Mouse (Mus musculus) heart, embryonic 15.5 days (tissue): Measurements from ENCODE around the gene Dnajb8. TPM values are rescaled to one million over a fixed set of nuclear protein-coding genes. Genes with fewer than 3 reads are reported as not detected.
A peak's percentile ranks its signal among the peaks of the same experiment; 100 is the strongest.

Source experiments
- ATAC-seq: fragments of 200-750 bp; cut with Nextera tagmentation; replicated peaks from 2 replicates; pipeline ENCODE4 v1.8.0; 2017; ENCODE audit warnings: low read depth, moderate TSS enrichment; ENCODE audit not compliant: insufficient number of reproducible peaks, insufficient read depth, low FRiP score
- H3K27ac ChIP-seq: fragments of 300-500 bp; sonication (generic); 2 replicates; pipeline ENCODE4 v1.5.1; 2015; ENCODE audit warnings: mild to moderate bottlenecking, inconsistent platforms
- H3K27me3 ChIP-seq: fragments of 300-500 bp; sonication (generic); 2 replicates; pipeline ENCODE4 v1.6.1; 2015; ENCODE audit warnings: inconsistent platforms
- H3K36me3 ChIP-seq: fragments of 300-500 bp; sonication (generic); 2 replicates; pipeline ENCODE4 v1.6.1; 2015; ENCODE audit warnings: mild to moderate bottlenecking, inconsistent platforms
- H3K4me1 ChIP-seq: fragments of 300-500 bp; sonication (generic); replicated peaks from 2 replicates; pipeline ENCODE4 v1.6.1; 2015; ENCODE audit warnings: inconsistent platforms
- H3K4me2 ChIP-seq: fragments of 300-500 bp; sonication (generic); 2 replicates; pipeline ENCODE4 v1.6.1; 2015; ENCODE audit warnings: inconsistent platforms, mild to moderate bottlenecking, moderate library complexity
- H3K4me3 ChIP-seq: fragments of 300-500 bp; sonication (generic); 2 replicates; pipeline ENCODE4 v1.5.1; 2015; ENCODE audit warnings: mild to moderate bottlenecking, inconsistent platforms
- H3K9ac ChIP-seq: fragments of 300-500 bp; sonication (generic); 2 replicates; pipeline ENCODE4 v1.6.1; 2015; ENCODE audit warnings: mild to moderate bottlenecking, inconsistent platforms
- H3K9me3 ChIP-seq: fragments of 300-500 bp; sonication (generic); replicated peaks from 2 replicates; pipeline ENCODE4 v1.6.1; 2016; ENCODE audit warnings: inconsistent platforms
- WGBS: fragments of 180-500 bp; shearing (Covaris S2); methylation state at CpG from one replicate; pipeline ENCODE4 v1.1.7; 2015; ENCODE audit warnings: mixed read lengths; 5-methylcytosine and 5-hydroxymethylcytosine counted together
- polyA plus RNA-seq: library from polyadenylated mRNA; unstranded; fragments of >200 nt; fragmentation: Nextera tagmentation; extraction: Ambion mirVana; gene quantifications from 2 replicates; pipeline ENCODE4 v1.2.1, GENCODE M21; 2015

Gene Dnajb8
- polyA plus RNA-seq, 1 experiment from 2014 or later = not detected

DNA sequence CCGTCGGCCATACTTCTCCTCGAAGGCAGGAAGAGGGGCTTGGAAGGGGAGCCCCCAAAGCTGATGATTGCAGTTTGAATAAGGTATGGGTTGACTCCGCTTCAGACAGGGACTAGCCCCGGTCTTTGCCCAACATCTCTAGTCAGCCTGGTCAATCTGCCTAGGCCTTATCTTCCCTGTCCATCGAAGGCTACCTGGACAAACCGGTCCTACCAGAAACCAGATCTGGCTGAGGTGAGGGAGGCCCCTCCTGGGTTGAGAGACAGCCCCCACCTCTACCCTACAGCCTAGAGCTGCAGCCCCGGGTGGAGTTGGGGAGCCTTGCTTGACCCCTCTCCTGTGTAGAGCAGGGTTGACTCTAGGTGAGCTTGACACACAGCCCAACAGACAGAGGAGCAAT lies 11.9 kb downstream of the Dnajb8 start:
- Histone ChIP-seq H3K27me3 (peaks cover 69% of the 10 kb centered on the region), H3K36me3 (no peaks in the 10 kb centered on the region), H3K9me3 (no peaks in the 10 kb centered on the region), H3K9ac (no peak overlapping the region), H3K4me2 (no peak overlapping the region), H3K4me3 (no peak overlapping the region), H3K27ac (no peak overlapping the region), H3K4me1 (peaks cover 14% of the 10 kb centered on the region)
- 72% methylated on average over 8 of the region's 8 CpGs for WGBS
- ATAC-seq = no peak

DNA sequence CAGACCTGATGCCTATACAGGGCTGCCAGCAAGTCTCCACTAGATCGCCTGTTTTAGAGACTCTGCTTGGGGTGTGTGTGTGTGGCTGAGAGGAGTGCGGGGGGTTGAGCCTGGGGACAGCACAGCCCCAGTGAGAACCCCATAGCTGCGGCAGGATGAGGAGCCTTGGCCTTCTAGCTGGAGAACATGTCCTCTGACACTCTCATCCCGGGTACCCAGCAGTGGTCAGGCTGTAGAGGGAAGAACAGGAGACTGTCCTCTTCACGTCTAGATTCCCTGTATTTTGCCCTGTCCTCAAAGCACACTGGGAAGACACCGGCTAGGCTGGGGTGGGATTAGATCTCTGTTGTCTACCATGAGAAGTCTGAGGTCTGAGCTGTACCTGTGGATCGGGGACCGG lies 13.4 kb downstream of the Dnajb8 start:
- Histone ChIP-seq H3K9ac (no peak overlapping the region), H3K9me3 (no peaks in the 10 kb centered on the region), H3K4me2 (no peak overlapping the region), H3K4me3 (no peak overlapping the region), H3K27me3 (peaks cover 63% of the 10 kb centered on the region), H3K4me1 (peaks cover 14% of the 10 kb centered on the region), H3K27ac (no peak overlapping the region), H3K36me3 (no peaks in the 10 kb centered on the region)
- no peak for ATAC-seq
- WGBS = 28% methylated on average over 8 of the region's 8 CpGs

DNA sequence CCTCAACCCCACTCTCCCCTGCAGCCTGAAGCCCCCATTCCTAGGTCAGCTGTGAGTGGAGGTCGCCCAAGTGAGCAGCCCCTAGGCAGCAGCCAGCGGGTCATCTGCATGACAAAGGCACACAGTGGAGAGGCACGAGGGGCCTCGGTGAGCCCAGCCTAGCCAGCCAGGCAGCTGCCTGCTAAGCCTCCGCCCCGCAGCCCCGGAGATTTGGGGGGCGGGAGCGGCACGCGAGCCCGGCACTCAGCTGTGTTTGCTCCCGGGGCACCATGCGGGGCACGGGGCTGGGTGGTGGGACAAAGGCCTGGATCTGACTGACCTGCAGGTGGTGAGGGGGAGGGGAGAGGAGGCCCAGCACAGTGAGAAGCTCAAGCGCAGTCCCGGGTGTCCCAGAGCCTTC lies 13.9 kb downstream of the Dnajb8 start:
- peak overlapping the region; percentile 51 for H3K4me2 ChIP-seq
- no peaks in the 10 kb centered on the region for H3K9me3 ChIP-seq
- no peak for ATAC-seq
- H3K4me1 ChIP-seq = peaks cover 14% of the 10 kb centered on the region
- H3K9ac ChIP-seq = 0 out of 2 replicates have a peak overlapping the region, but pooled peaks have one; percentile 23
- 2% methylated on average over 17 of the region's 17 CpGs for WGBS
- 0 out of 2 replicates have a peak overlapping the region, but pooled peaks have one; percentile 7 for H3K4me3 ChIP-seq
- H3K27ac ChIP-seq = no peak overlapping the region
- H3K27me3 ChIP-seq = peaks cover 65% of the 10 kb centered on the region
- H3K36me3 ChIP-seq = no peaks in the 10 kb centered on the region

DNA sequence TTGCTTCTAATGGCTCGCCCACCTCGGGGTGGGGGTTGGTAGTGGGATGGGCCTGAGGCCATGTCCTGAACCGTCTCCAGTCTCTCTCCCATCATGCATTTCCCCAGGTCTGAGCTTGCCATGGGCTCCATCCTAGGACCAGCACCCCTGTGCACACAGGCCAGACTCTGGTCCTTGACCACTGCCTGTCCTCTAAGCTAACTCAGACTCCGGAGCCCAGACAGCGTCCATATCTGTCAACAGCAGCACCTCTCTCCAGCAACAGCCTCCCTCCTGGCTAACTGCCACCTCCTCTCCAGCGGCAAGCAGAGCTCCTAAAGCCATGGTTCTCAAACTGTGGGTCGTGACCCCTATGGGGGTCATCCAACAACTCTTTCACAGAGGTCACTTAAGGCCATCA lies 14.4 kb downstream of the Dnajb8 start:
- no peak overlapping the region for H3K27ac ChIP-seq
- H3K4me2 ChIP-seq = peak overlapping the region; percentile 51
- peaks cover 67% of the 10 kb centered on the region for H3K27me3 ChIP-seq
- H3K9ac ChIP-seq = no peak overlapping the region
- no peak for ATAC-seq
- peaks cover 14% of the 10 kb centered on the region for H3K4me1 ChIP-seq
- WGBS = 9% methylated on average over 7 of the region's 7 CpGs
- no peaks in the 10 kb centered on the region for H3K9me3 ChIP-seq
- no peaks in the 10 kb centered on the region for H3K36me3 ChIP-seq
- H3K4me3 ChIP-seq = no peak overlapping the region

DNA sequence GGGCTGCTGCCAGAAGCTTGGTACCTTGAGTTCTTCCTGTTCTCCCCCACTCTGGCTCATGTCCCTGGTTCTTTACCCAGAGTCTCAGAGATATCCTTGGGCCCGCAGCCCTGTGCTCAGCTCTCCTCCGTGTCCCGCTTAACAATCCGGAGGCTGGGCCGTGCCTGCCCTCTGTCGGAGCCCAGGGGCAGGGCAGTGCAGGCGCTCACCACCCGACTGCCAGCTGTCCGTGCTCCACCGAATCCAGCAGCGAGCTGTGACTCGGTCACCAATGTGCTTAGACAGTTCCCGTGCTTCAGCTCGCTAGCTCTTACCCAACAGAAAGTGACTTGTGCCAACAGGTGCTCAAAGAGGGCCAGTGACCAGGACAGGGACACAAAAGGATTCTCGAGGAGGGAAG lies 20.5 kb downstream of the Dnajb8 start:
- Histone ChIP-seq H3K9me3 (no peaks in the 10 kb centered on the region), H3K27me3 (peaks cover 43% of the 10 kb centered on the region), H3K9ac (no peak overlapping the region), H3K36me3 (no peaks in the 10 kb centered on the region), H3K4me1 (no peaks in the 10 kb centered on the region; the same call in 1 of the 2 replicates), H3K4me3 (no peak overlapping the region), H3K27ac (no peak overlapping the region), H3K4me2 (no peak overlapping the region)
- ATAC-seq = peak; percentile 63; the same call in 1 of the 2 replicates
- 3% methylated on average over 15 of the region's 15 CpGs for WGBS

DNA sequence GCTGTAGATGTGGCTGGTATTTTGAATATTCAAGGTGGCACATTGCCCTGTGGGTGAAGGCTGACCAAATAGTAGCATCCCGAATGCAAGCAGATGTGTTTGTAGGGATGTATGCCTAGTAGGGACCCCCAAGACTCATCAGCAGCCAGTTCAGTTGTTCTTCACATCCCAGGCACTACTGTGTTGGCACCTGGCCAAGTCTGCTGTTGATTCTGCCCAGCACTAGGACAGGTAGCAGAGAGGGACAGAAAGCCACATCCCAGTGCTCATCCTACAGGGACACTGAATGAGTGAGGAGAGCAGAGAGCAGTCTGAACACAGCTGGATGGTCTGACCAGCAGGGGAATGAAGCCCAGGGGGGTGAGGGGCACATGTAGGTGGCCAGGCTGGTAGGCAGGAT lies 27.2 kb downstream of the Dnajb8 start:
- peaks cover 7% of the 10 kb centered on the region; the same call in 1 of the 2 replicates for H3K27me3 ChIP-seq
- no peak for ATAC-seq
- no peak overlapping the region for H3K9ac ChIP-seq
- H3K9me3 ChIP-seq = no peaks in the 10 kb centered on the region
- no peak overlapping the region for H3K4me2 ChIP-seq
- H3K27ac ChIP-seq = no peak overlapping the region
- no peak overlapping the region for H3K4me3 ChIP-seq
- H3K36me3 ChIP-seq = no peaks in the 10 kb centered on the region
- 79% methylated on average over 1 of the region's 1 CpGs for WGBS
- peaks cover 9% of the 10 kb centered on the region for H3K4me1 ChIP-seq

DNA sequence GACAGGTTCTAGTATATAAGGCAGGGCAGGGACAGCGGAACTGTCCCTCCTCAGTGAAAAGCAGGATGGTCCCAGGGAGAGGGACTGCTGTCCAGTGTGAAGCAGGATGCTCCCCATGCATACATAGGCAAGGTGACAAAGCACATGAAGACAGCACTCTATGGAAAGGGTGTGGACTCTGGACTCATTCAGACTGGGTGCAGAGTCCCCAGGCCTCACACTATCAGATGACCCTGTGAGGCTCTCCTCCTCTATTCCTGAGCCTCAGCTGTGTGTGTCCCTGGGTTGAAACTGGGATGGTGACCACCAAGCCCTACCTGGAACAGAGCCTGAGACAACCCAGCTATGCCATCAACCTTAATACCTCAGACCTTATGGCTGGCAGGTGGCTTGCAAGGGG lies 29.3 kb downstream of the Dnajb8 start:
- Histone ChIP-seq H3K4me2 (no peak overlapping the region), H3K4me3 (no peak overlapping the region), H3K4me1 (peaks cover 21% of the 10 kb centered on the region), H3K9ac (no peak overlapping the region), H3K27ac (no peak overlapping the region), H3K36me3 (no peaks in the 10 kb centered on the region), H3K9me3 (no peaks in the 10 kb centered on the region), H3K27me3 (peaks cover 6% of the 10 kb centered on the region; the same call in 1 of the 2 replicates)
- no peak for ATAC-seq
- WGBS = 100% methylated on average over 1 of the region's 1 CpGs

DNA sequence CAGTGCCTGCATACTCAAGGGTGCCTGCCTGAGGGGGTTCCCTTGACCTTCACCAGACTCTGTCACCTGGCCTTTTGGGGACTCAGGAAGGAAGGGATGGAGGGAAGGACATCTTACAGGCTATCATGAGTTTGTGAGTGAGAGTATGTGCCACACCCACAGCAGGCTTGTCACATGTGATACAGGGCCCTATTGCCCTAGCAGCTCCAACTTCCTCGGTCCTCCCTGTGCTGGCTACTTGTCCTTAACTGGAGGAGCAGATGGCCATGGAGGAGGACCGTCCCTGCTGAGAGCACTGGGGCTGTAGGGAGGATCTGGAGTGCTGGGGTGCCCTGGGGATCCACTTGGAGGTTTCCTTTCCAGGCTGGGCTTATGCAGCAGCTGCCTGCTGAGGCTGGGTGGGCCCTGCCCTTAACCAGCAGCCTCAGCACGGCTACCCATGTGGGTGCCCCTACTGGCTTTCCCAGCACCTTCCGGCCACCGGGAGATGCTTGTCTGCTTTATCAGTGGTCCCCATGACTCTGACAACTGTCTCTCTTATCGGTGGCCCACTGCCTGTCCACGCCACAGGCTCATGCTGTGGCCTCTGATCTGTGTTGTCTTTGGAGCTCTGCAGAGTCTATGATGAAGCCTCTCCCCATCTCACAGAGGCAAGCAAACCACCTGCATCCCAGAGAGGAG lies 29.9 kb downstream of the Dnajb8 start:
- Histone ChIP-seq H3K27me3 (peaks cover 2% of the 10 kb centered on the region; the same call in 1 of the 2 replicates), H3K4me2 (no peak overlapping the region), H3K36me3 (no peaks in the 10 kb centered on the region), H3K27ac (no peak overlapping the region), H3K9me3 (no peaks in the 10 kb centered on the region), H3K4me1 (peaks cover 24% of the 10 kb centered on the region), H3K4me3 (no peak overlapping the region), H3K9ac (no peak overlapping the region)
- WGBS = 50% methylated on average over 7 of the region's 7 CpGs
- no peak for ATAC-seq

DNA sequence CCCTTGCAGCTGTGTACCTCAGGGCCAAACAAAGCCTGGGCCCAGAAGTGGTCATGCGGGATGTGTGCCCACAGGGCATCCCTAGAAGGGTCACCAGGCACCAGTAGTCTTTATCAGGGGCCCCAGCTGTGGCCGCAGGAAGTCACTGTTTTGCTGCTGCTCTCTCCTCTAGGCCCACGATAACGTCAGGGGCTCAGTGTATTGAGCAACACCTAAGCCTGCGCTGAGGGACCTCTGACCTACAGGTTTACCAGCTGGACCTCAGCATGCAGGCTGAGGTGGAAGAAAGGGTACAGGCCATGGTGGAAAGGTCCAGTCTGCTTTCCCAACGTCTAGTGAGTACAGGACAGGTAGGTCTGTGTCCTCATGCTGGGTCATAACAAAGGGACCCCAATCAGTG lies 32.0 kb downstream of the Dnajb8 start:
- WGBS = 55% methylated on average over 6 of the region's 6 CpGs
- H3K27me3 ChIP-seq = peaks cover 2% of the 10 kb centered on the region; the same call in 1 of the 2 replicates
- H3K36me3 ChIP-seq = no peaks in the 10 kb centered on the region
- H3K4me1 ChIP-seq = peaks cover 15% of the 10 kb centered on the region
- no peak overlapping the region for H3K4me2 ChIP-seq
- ATAC-seq = no peak
- no peak overlapping the region for H3K4me3 ChIP-seq
- no peak overlapping the region for H3K27ac ChIP-seq
- no peaks in the 10 kb centered on the region for H3K9me3 ChIP-seq
- H3K9ac ChIP-seq = no peak overlapping the region

DNA sequence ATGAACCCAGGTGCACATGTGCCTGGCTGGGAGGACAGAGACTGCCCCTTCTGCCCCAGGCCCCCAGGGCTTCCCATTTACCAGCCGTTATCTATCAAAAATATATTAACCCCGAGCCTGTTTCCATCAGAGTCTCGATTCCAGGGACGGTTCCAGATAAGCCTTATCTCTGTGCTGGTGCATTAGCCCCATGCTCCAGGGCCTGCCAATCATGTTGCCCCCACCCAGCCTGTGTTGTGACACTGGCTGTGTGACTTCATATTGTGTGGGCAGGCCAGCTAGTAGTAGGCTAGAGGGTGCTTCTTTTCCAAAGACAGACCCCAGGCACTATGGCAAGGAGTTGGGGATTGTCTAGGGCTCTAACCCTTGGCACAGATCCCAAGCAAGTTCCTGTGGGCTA lies 33.4 kb downstream of the Dnajb8 start:
- Histone ChIP-seq H3K4me3 (no peak overlapping the region), H3K9me3 (no peaks in the 10 kb centered on the region), H3K27ac (no peak overlapping the region), H3K36me3 (no peaks in the 10 kb centered on the region), H3K27me3 (peaks cover 2% of the 10 kb centered on the region; the same call in 1 of the 2 replicates), H3K4me1 (peaks cover 15% of the 10 kb centered on the region), H3K9ac (no peak overlapping the region), H3K4me2 (no peak overlapping the region)
- 13% methylated on average over 4 of the region's 4 CpGs for WGBS
- no peak for ATAC-seq

DNA sequence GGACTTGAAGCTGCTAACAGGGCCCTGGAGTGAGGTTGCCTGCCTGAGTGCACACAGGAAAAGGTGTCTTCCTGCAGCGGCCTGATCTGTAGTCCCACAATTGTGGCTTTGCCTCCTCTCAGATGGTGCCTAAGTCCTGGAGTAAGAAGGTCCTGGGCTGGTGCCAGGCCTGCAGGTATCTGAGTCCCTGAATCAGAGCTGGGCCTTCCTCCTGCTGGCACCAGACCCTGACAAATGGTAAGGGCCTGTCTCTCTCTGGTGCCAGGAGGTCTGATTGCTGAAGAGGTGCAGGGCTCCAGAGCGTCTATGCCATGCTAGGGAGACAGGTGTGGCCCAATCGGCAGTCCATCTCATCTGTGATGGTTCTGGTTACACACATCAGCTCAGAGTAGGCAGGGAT lies 37.6 kb downstream of the Dnajb8 start:
- 81% methylated on average over 3 of the region's 3 CpGs for WGBS
- peaks cover 15% of the 10 kb centered on the region for H3K4me1 ChIP-seq
- no peak overlapping the region for H3K27ac ChIP-seq
- no peaks in the 10 kb centered on the region for H3K9me3 ChIP-seq
- H3K9ac ChIP-seq = no peak overlapping the region
- no peak overlapping the region for H3K4me2 ChIP-seq
- H3K36me3 ChIP-seq = no peaks in the 10 kb centered on the region
- no peak for ATAC-seq
- H3K4me3 ChIP-seq = no peak overlapping the region
- no peaks in the 10 kb centered on the region for H3K27me3 ChIP-seq

DNA sequence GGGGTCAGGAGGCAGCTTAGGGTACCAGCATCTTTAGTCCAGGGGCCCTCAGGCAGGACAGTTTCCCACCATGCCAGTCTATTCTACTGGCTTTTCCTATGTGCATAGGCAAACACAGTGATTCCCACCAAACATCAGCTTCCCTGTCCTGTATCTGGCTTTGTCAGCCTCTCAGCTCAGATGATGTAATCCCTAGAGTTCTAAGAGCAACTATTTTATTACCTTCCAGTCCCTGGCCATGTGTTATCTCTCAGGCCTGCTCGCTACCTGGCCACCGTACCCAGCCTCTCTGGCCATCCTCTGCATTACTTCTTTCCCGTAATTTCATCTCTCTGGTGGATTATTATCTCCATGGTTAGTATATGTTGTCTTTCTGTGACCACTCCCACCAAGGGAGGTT lies 38.6 kb downstream of the Dnajb8 start:
- Histone ChIP-seq H3K27me3 (no peaks in the 10 kb centered on the region), H3K4me2 (no peak overlapping the region), H3K4me3 (no peak overlapping the region), H3K9me3 (no peaks in the 10 kb centered on the region), H3K4me1 (peaks cover 10% of the 10 kb centered on the region), H3K9ac (no peak overlapping the region), H3K36me3 (no peaks in the 10 kb centered on the region), H3K27ac (no peak overlapping the region)
- 79% methylated on average over 3 of the region's 3 CpGs for WGBS
- ATAC-seq = no peak
